Mouse (Mus musculus) small intestine, adult 2 months (tissue): Measurements from ENCODE around the gene Rtf2.

ENCODE experiments used
- CTCF ChIP-seq: fragments of 200-500 bp; IDR thresholded peaks from 2 replicates; pipeline ENCODE4 v1.5.1; 2012; ENCODE audit warnings: low read depth, mild to moderate bottlenecking, control low read depth, inconsistent platforms, low read length, moderate library complexity, mixed read lengths; ENCODE audit not compliant: insufficient replicate concordance, insufficient read length; ENCODE audit errors: extremely low read depth
- POLR2A ChIP-seq: fragments of 200-500 bp; IDR thresholded peaks from 2 replicates; pipeline ENCODE4 v1.6.1; 2012; ENCODE audit warnings: low read depth, mild to moderate bottlenecking, control low read depth, inconsistent platforms, low read length, moderate library complexity

DNA sequence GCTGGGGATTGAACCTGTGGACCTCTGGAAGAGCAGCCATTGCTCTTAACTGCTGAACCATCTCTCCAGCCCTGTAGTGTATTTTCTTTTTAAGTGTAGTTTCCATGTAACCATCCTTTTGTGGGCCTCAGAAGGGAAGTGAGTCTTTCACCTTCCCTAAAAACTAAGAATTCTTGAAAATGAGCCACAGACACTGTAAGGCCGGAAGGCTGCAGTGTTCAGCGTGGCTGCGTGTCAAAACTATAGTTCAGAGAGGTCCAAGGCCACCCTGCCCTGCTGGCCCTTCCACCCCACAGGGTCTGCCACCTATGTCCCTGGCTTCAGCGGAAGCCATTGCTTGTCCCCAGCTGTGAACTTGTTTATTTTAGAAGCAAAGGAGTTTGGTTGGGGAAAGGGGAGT, 34.2 kb upstream of the Rtf2 start:
- TF ChIP-seq CTCF (no peak), POLR2A (no peak)
